Mouse (Mus musculus) spleen, adult 2 months (tissue): ENCODE data around the gene Asphd2.

Experiments
- CTCF ChIP-seq: fragments of 200-500 bp; IDR thresholded peaks from 2 replicates; pipeline ENCODE4 v1.5.1; 2011; ENCODE audit warnings: mild to moderate bottlenecking, inconsistent platforms; ENCODE audit not compliant: insufficient read depth, insufficient read length, insufficient replicate concordance; ENCODE audit errors: extremely low read depth
- POLR2A ChIP-seq: fragments of 200-500 bp; IDR thresholded peaks from 2 replicates; pipeline ENCODE4 v1.6.1; 2011; ENCODE audit warnings: low read depth, low read length, inconsistent platforms

DNA sequence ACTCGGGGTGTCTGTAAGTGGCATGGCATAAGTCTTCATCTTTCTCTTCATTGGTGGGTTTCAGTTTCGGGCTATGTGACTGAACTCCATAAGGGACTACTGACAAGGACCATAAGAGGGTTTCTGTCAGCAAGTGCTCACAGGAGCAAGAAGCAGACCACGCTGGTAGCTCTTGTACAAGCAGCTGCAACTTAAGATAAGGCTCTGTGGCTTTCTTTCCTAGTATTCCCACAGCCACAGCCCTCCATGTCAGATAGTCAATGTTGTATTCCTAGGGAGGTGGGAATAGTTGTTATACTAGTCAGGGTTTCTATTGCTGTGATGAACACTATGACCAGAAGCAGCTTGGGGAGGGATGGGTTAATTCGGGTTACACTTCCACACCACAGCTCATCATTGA, 35.1 kb downstream of the Asphd2 start:
- TF ChIP-seq CTCF (no peak), POLR2A (no peak)
